Mouse (Mus musculus) thymus, postnatal 14 days (tissue): ENCODE measurements around the gene Cercam.
A peak's percentile ranks its signal among the peaks of the same experiment; 100 is the strongest.
"Not testable (repeated sequence)": the region's sequence is repeated elsewhere in the genome, so short reads cannot be mapped to it uniquely, and the experiment has no call there.

Source experiments
- DNase-seq: peaks from one replicate; pipeline ENCODE4 v3.0.0; 2021

The Cercam gene

DNA sequence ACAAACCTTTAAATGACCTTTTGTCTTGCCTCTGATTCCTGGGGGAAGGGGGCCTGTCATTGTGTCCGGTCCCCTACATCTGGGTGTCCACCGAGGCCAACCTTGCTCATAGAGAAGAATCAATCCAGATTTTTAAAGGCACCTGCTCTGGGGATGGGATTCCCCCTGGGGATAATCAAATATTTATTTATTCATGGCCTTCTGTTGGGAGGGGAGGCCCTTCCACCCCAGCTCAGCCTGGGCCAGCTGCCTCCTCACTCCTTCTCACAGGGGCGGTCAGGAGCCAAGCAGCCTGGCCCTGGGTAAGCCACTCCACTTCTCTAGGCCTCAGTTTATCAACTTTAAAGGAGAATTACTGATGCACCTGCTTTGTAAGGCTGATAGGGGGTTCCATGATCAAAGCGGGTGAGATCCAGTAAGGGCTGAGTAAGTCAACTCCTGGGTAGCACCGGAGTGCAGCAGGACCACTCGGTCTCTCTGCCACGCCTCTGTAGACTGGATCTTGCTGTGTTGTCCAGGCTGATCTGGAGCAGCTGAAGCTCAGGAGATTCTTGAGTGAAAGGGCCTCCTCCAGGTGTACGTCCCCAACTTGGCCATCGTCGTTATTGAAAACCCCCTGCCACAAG lies 13.3 kb upstream of the Cercam start:
- DNase-seq = no peak

GRCm38 (mm10) chr2:29856451-29857260 lies 12.3 kb upstream of the Cercam start:
- DNase-seq = no peak

- no peak for DNase-seq
Observed at GRCm38 (mm10) chr2:29857341-29857740, 11.6 kb upstream of the Cercam start.

DNA sequence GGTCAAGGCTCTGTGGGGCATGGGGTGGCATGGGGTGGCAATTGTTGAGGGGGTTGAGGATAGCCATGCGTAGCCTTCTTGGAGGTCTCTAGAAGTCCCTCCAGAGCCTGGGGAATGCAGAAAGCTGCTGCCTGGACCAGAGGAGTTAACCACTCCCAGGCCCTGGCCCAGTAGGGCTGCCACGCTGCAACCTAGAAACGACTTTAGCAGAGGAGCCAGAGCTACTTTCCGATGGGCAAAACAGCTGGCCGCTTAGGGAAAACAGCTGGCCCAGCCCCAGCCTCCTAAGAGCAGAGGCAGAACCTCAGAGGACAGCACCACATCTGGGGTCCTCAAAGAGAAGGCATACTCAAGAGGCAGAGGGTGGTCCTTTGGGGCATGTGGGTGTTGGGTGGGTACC lies 11.0 kb upstream of the Cercam start:
- DNase-seq = no peak

DNA sequence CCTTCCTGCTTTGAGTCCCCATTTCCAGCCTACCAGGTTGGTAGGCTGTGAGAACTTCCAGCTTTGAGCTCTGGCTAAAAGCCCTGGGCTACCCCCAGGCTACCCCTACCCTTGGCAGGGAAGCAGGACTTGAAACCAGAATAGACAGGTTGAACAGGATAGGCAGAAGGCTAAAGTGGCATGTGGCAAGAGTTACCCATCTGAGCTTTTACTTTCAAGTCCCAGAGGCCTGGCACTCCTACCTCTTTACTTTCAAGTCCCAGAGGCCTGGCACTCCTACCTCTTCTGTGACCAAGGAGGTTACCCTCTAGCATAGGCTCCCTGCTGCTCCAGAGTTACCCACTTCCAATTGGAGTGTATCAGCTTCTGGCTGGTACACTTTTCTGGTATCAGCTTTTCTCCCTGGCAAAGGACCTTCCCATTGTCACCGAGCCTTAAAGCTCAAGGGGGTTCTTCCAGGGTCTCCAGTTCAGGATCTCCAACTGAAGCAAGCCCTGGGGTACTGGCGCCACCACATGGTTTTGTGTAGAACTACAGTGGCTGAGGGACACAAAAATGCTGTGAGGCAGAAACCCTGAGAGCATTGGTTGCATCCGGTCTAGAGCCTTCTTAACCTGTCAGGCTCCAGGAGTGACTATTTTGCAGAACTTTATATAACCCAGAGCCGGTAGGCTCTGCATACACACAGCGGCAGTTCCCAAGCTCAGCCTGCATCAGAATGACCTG lies 10.1 kb upstream of the Cercam start:
- DNase-seq = peak; percentile 63

DNA sequence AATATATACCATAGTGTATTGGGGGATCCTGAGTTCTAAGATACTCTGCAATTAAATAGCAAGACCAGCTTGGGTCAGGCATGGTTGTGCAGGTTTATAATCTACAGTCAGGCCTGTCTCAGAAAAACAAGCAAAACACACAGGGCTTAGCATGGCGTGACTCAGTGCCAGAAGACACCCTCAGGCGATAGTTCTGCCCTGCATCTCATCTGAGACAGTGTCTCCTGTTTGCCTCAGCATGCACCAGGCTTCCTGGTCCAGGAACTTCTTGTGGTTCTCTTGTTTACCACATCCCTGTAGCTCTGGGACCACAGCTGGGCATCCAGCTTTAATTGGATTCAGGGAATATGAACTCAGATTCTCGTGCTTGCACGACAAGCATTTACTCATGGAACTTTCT lies 3.8 kb upstream of the Cercam start:
- no peak for DNase-seq

DNA sequence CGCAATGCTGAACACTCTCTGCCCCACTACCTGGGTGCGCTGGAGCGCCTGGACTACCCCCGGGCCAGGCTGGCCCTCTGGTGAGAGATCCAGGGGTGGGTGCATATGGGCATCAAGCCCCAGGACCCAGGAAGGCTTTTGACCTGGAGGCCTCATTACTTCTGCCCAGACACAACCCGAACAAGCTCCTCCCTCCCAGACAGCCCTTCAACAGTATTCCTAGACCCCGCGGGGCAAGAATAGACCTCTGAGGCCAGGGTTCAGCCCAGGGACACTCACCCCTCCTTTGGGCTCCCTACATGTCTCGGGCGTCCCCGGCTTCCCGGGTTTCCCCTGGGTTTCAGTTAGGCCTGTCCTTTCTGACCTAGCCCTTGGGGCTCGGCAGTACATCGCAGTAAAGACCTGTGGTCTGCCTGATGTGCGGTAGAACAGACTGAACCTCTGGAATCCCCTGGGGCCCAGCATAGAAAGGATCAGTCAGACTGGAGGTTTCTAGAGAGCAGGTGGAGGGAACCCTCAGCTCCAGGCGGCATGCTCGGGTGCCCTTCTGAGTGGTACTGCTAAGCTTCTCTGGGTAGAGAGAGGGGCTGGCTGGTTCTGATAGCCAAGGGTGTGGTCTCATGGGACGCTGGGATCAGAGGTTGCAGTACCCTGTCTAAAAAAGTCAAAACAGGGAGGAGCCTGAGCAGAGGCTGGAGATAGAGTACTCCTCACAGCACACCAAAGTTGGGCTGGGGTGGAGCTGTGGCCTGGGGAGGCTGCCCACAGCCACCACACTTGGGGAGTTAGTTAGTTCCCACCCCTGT lies 885 bp downstream of the Cercam start:
- peak; percentile 9 for DNase-seq

- no peak for DNase-seq
Observed at GRCm38 (mm10) chr2:29872581-29873295, 3.8 kb downstream of the Cercam start.

DNA sequence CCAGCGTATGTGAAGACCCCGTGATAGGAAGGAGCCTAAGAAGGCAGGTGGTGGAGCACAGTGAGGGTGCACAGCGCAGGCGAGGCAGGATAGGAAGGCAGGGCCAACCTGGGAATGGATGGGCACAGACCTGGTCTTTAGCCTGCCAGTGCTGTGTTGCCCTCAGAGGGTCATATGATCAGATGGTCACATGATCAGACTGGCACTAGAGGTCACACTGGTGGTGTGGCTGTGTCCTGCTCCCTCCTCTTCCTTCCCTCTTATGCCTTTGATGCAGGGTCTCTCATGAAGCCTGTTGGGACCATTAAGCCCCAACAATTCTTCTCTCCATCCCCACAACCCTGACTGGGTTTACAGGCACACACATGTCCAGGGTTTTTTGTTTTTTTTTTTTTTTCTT lies 4.8 kb downstream of the Cercam start:
- no peak for DNase-seq

GRCm38 (mm10) chr2:29878061-29878460 lies 9.1 kb downstream of the Cercam start:
- no peak for DNase-seq

DNA sequence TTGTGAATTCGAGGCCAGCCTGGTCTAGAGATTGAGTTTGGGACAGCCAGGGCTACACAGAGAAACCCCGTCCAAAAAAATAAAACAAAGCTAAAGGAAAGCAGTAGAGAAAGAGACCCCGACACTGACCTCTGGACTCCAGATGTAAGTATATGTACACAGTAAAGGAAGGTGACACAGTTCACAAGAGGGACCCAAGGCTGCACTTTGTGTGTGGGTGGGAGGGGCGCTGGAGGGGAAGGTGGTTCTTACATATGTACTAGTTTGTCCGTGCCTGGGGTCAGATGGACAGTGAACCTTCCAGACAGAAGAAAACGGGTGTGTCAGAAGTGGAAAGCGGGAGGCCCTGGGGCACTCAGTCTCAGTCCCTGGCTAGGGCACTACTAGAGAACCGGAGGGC lies 10.2 kb downstream of the Cercam start:
- no peak for DNase-seq

- no peak for DNase-seq
Observed at GRCm38 (mm10) chr2:29879964-29880830, 11.2 kb downstream of the Cercam start.

GRCm38 (mm10) chr2:29886659-29887292 lies 17.8 kb downstream of the Cercam start:
- not testable (repeated sequence) for DNase-seq

DNA sequence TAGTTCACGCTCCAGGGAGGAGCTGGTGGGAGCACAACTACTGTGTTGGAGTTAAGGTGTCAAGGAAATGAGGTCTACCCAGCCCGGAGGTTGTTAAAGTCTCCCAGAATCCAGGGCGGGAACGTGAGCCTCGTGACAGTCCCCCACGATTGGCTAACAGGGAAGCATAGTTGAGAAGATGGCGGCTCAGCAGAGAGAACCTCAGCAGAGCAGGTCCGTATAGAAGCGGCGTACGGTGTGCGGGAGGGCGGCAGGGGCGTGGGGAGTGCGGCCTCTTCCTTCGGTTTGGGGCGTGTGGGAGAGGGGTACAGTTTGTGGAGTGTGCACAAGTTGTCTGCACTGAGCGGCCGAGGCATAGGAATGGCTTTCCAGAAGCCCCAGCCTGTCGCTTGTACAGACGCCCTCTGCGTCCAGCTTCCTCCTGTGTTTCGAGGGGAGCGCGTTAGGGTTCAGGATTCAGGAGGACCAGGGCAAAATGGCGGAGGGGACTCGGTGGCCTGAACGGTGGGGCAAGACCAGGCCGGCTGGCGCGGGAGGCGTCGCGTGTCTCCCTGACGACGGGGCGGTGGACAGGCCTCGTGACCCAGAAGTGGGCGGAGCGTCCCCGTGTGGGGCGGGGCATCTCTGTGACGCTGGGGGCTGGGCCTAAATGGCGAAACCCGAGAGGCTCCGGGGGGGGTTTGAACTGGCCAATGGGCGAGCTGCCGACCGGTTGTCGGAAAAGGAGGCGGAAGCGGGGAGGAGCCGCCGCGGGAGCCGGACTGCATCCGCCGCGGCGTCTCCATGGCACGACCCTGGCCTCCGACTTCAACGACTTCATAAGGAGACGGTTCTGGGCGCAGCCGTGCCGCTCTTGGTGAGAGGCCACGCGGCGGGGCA lies 20.3 kb downstream of the Cercam start, which contains the start of gene Odf2:
Odf2 (plus strand) TSS at position 156 of the 879 bp plus-strand sequence.
- peak; percentile 100 for DNase-seq

DNA sequence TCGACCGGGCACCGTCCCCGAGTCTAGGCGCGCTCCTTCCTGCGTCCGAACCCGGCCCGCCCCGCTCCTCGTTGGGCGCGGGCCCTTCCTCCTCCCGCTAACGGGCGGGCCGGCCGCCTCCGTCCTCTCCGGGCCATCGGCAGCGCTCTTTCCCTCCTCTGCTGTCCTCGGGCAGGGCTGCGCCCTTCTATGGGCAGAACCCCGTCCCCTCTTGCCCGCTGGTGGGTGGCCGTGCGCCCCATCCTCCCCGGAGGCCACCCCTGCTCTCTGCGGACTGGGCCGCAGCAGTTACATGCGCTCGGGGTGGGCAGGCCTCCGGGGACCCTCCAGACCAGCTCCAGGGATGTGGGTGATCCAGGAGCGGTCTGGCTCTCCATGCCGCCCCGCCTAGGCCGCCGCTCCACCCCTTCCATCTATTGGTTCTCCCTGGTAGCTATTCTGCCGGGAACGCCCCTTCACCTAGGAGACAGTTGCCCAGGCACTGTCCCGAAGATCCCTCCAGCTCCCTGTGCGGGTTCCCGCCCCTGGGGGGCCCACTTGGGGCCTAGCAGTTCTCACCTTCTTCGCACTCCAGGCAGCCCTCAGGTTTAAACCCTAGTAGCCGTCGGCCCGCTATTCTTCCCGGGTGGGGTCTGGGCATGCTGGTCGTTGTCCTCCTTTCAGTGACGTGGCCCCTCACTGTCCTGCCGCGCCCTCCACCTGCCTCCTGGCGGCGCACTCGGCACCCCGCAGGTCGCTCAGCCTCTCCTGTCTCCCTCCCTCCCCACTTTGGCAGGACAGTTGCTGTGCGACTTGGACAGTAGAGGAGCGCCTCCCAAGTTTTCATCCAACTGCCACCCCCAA lies 21.2 kb downstream of the Cercam start:
- peak; percentile 69 for DNase-seq

DNA sequence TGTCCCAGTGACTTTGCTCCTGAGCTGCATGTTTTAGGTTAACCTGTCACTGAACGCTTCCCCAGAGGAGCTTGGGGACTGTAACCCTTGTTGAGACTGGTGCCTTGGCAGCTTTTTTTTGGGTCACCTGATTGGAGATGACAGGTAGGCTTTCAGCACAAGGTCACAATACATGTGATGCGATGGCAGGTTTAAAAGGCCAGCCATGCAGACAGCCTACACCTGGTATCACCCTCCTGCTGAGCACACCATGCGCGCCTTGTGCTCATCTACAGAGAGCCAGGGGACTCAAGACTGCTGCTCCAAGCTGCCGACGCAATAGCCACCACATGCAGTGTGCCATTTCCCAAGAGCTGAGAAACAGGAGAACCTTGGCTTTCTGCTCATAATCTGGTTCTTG lies 22.8 kb downstream of the Cercam start:
- DNase-seq = no peak

- DNase-seq = no peak
Observed at GRCm38 (mm10) chr2:29896071-29896470, 27.1 kb downstream of the Cercam start.

DNA sequence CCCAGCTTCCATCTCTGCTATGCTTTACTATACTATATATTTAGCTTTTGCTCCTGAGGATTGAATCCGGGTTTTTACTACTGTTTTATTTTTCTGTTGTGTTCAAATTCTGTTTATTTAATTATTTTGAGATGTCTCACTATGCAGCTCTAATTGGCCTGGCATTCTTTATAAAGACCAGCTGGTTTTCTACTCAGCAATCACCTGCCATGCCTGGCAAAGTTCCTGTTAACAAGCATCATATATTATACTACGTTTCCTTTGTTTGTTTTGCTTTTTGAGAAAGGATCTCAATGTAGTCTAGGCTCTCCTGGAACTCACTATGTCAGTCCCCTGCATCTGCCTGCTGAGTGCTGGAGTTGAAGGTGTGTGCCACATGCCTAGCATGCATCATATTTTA lies 28.4 kb downstream of the Cercam start:
- no peak for DNase-seq

- DNase-seq = no peak
Observed at GRCm38 (mm10) chr2:29898081-29898480, 29.1 kb downstream of the Cercam start.
